In the genomic region with DNA sequence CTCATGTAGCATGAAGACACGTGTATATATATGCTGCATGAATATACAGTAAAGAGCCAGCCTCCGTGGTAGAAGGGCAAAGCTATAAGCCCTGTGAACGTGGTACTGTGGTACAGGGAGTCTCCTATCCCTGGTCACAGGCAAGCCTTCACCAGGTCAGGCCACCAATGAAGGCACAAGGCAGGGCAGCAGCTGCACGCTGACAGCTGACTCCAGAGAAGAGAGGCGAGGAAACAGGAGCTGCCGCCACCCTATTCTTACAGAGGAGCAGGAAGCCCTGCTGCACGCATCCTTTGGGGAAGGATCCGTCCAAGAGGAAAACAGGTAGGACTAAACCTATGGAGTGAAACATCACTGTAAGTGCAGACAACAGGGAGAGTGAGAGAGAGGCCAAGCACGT, we compare ENCODE assay signal across 22 mouse cellular contexts.
"Had no signal": no experiment of that assay in that cellular context is flagged by ENCODE, and none has a peak within 500 bp of the region (broad histone marks: within the 10 kb centered on the region; RNA-seq: fewer than 3 reads in every experiment).

No protein-coding gene starts in this region.

- H3K9ac ChIP-seq: forebrain, postnatal 0 days; heart, embryonic 12.5 days; hindbrain, embryonic 12.5 days; hindbrain, embryonic 14.5 days; intestine, embryonic 15.5 days; limb, embryonic 13.5 days; liver, embryonic 13.5 days; liver, embryonic 15.5 days; liver, postnatal 0 days had no signal

- H3K9me3 ChIP-seq: heart, embryonic 10.5 days; heart, embryonic 12.5 days; hindbrain, embryonic 10.5 days; hindbrain, embryonic 12.5 days; intestine, embryonic 15.5 days; limb, embryonic 13.5 days; liver, embryonic 13.5 days; liver, embryonic 15.5 days had no signal

- H3K4me3 ChIP-seq: gastrocnemius, adult 2 months; heart, embryonic 10.5 days; heart, embryonic 12.5 days; hindbrain, embryonic 10.5 days; hindbrain, embryonic 12.5 days; intestine, embryonic 15.5 days; limb, embryonic 13.5 days; liver, embryonic 13.5 days; liver, embryonic 15.5 days had no signal

- H3K27me3 ChIP-seq: heart, embryonic 12.5 days; hindbrain, embryonic 12.5 days; intestine, embryonic 15.5 days; limb, embryonic 13.5 days; liver, embryonic 13.5 days; liver, embryonic 15.5 days had no signal

- H3K4me1 ChIP-seq: heart, embryonic 10.5 days; intestine, embryonic 15.5 days; liver, embryonic 13.5 days; liver, embryonic 15.5 days had no signal

- ATAC-seq: forebrain, postnatal 0 days; hindbrain, postnatal 0 days; liver, postnatal 0 days had no signal

- H3K27ac ChIP-seq: gastrocnemius, adult 2 months; heart, embryonic 10.5 days; hindbrain, embryonic 10.5 days; hindbrain, embryonic 12.5 days; hindbrain, embryonic 14.5 days; hindbrain, postnatal 0 days; intestine, embryonic 15.5 days; limb, embryonic 13.5 days; liver, embryonic 13.5 days; liver, embryonic 15.5 days had no signal

- H3K36me3 ChIP-seq: heart, embryonic 10.5 days; heart, embryonic 12.5 days; hindbrain, embryonic 10.5 days; hindbrain, embryonic 12.5 days; intestine, embryonic 15.5 days; limb, embryonic 13.5 days; liver, embryonic 13.5 days; liver, embryonic 15.5 days had no signal

- H3K4me2 ChIP-seq: heart, embryonic 12.5 days; hindbrain, embryonic 12.5 days; hindbrain, embryonic 14.5 days; intestine, embryonic 15.5 days; limb, embryonic 13.5 days; liver, embryonic 11.5 days; liver, embryonic 13.5 days; liver, embryonic 15.5 days had no signal

- DNase-seq: forebrain, postnatal 0 days; gastrocnemius, adult 2 months; gastrocnemius, postnatal 10 days; gastrocnemius, postnatal 25 days; heart, postnatal 4 days; kidney, adult 11 months; kidney, adult 8-10 months; layer of hippocampus, adult 9-11 months; layer of hippocampus, postnatal 36 days; liver; liver, embryonic 13.5 days; liver, postnatal 0 days had no signal
